Mouse (Mus musculus): ENCODE data around the gene Jph3.

Jph3 gene

GRCm38 (mm10) chr8:121832061-121832460 lies 102.6 kb downstream of the Jph3 start:
- DNase-seq (ENCODE audit: low read depth, low spot score), result no peak

- peak; percentile 50 for DNase-seq (ENCODE audit: low read depth, low spot score)
Measured at GRCm38 (mm10) chr8:121832503-121832902, 103.1 kb downstream of the Jph3 start.

- DNase-seq (ENCODE audit: low read depth, low spot score), result no peak
Measured at GRCm38 (mm10) chr8:121841242-121841641, 111.8 kb downstream of the Jph3 start.

GRCm38 (mm10) chr8:121842064-121842955 lies 112.9 kb downstream of the Jph3 start:
- DNase-seq (ENCODE audit: low read depth, low spot score), result no peak

GRCm38 (mm10) chr8:121843184-121843733 lies 113.8 kb downstream of the Jph3 start:
- DNase-seq (ENCODE audit: low read depth, low spot score), result no peak

Measured in c-Kit-negative CD71-positive TER-119-positive erythroid progenitor cells, embryonic 14.5 days (primary cell).